ENCODE assay signal across 15 mouse cellular contexts in genomic region chr10:3940596-3940975, GRCm38 (mm10). TPM values are rescaled to one million over a fixed set of nuclear protein-coding genes. Genes with fewer than 3 reads are reported as not detected.
DNase-seq lines count a peak whose midpoint lies in the region; ATAC-seq and TF ChIP-seq lines count a peak whose summit lies in the region.
"Had no signal": no experiment of that assay in that cellular context is flagged by ENCODE, and none has a peak within 500 bp of the region (broad histone marks: within the 10 kb centered on the region; RNA-seq: fewer than 3 reads in every experiment).

No protein-coding gene starts in this region.

- TF ChIP-seq CTCF in heart, postnatal 0 days (IDR thresholded peaks at IDR 0.05; ENCODE audit: low read depth): no peak

- H3K4me2 ChIP-seq in heart, postnatal 0 days (ENCODE audit: low read depth, low read length): no peak overlapping the region
- H3K4me2 ChIP-seq in heart, embryonic 11.5 days: no peak overlapping the region
- H3K4me2 ChIP-seq in lung, embryonic 15.5 days: no peak overlapping the region
- H3K4me2 ChIP-seq in limb, embryonic 15.5 days: no peak overlapping the region
- H3K4me2 ChIP-seq: liver, embryonic 13.5 days had no signal

- WGBS in heart, postnatal 0 days: 89% methylated on average over 6 of the region's 6 CpGs
- 73% methylated on average over 6 of the region's 6 CpGs for WGBS in heart, embryonic 11.5 days (ENCODE audit: insufficient replicate concordance)
- WGBS in lung, embryonic 15.5 days: 72% methylated on average over 6 of the region's 6 CpGs
- WGBS in embryonic facial prominence, embryonic 10.5 days: 83% methylated on average over 6 of the region's 6 CpGs
- WGBS in limb, embryonic 15.5 days: 87% methylated on average over 6 of the region's 6 CpGs

- TF ChIP-seq EP300 in heart, postnatal 0 days (IDR thresholded peaks at IDR 0.05; ENCODE audit: low read depth): no peak

- no peak overlapping the region for H3K4me3 ChIP-seq in heart, postnatal 0 days (ENCODE audit: low read depth, low read length)
- no peak overlapping the region for H3K4me3 ChIP-seq in heart, embryonic 11.5 days (ENCODE audit: low read depth, low read length)
- no peak overlapping the region for H3K4me3 ChIP-seq in lung, embryonic 15.5 days
- H3K4me3 ChIP-seq in embryonic facial prominence, embryonic 10.5 days: no peak overlapping the region
- no peak overlapping the region for H3K4me3 ChIP-seq in limb, embryonic 15.5 days
- H3K4me3 ChIP-seq: liver, embryonic 13.5 days had no signal

- H3K9me3 ChIP-seq in heart, postnatal 0 days (replicated peaks; ENCODE audit: control insufficient read depth, low read length): no peaks in the 10 kb centered on the region
- no peaks in the 10 kb centered on the region for H3K9me3 ChIP-seq in heart, embryonic 11.5 days (replicated peaks; ENCODE audit: control insufficient read depth, low read length)
- H3K9me3 ChIP-seq in lung, embryonic 15.5 days: no peaks in the 10 kb centered on the region
- H3K9me3 ChIP-seq in embryonic facial prominence, embryonic 10.5 days: 0 out of 2 replicates have a peak, but pooled peaks cover 5% of the 10 kb centered on the region
- no peaks in the 10 kb centered on the region for H3K9me3 ChIP-seq in limb, embryonic 15.5 days
- H3K9me3 ChIP-seq: liver, embryonic 13.5 days had no signal

- DNase-seq in heart, postnatal 0 days (ENCODE audit: low spot score): no peak
- no peak for DNase-seq in lung, adult 18-20 months
- DNase-seq in embryonic facial prominence, embryonic 10.5 days (ENCODE audit: low spot score): no peak
- DNase-seq in layer of hippocampus, adult 9-11 months: no peak
- DNase-seq: cerebellum, adult 11 months; cerebellum, postnatal 36 days; gastrocnemius, postnatal 10 days; liver, embryonic 13.5 days; right cerebral cortex, adult 18-20 months; spleen, adult 18-20 months had no signal

- peaks cover 12% of the 10 kb centered on the region for H3K36me3 ChIP-seq in heart, postnatal 0 days (replicated peaks; ENCODE audit: control insufficient read depth, insufficient read depth, low read length)
- no peaks in the 10 kb centered on the region for H3K36me3 ChIP-seq in heart, embryonic 11.5 days (ENCODE audit: control insufficient read depth, insufficient read depth, low read length)
- peaks cover 4% of the 10 kb centered on the region; the same call in 1 of the 2 replicates for H3K36me3 ChIP-seq in lung, embryonic 15.5 days
- peaks cover 17% of the 10 kb centered on the region for H3K36me3 ChIP-seq in embryonic facial prominence, embryonic 10.5 days (replicated peaks)
- H3K36me3 ChIP-seq in limb, embryonic 15.5 days: peaks cover 12% of the 10 kb centered on the region
- H3K36me3 ChIP-seq: liver, embryonic 13.5 days had no signal

- H3K4me1 ChIP-seq in heart, postnatal 0 days (ENCODE audit: control insufficient read depth, insufficient read depth): no peaks in the 10 kb centered on the region
- peaks cover 4% of the 10 kb centered on the region; the same call in 1 of the 2 replicates for H3K4me1 ChIP-seq in heart, embryonic 11.5 days (ENCODE audit: control insufficient read depth, insufficient read depth, low read length)
- peaks cover 15% of the 10 kb centered on the region for H3K4me1 ChIP-seq in lung, embryonic 15.5 days
- H3K4me1 ChIP-seq in embryonic facial prominence, embryonic 10.5 days: peaks cover 28% of the 10 kb centered on the region
- H3K4me1 ChIP-seq in limb, embryonic 15.5 days: peaks cover 4% of the 10 kb centered on the region; the same call in 1 of the 2 replicates
- H3K4me1 ChIP-seq: liver, embryonic 13.5 days had no signal

- no peak overlapping the region for H3K9ac ChIP-seq in heart, postnatal 0 days (replicated peaks; ENCODE audit: low read depth, low read length)
- no peak overlapping the region for H3K9ac ChIP-seq in heart, embryonic 11.5 days (ENCODE audit: low read depth, low read length)
- no peak overlapping the region for H3K9ac ChIP-seq in lung, embryonic 15.5 days
- H3K9ac ChIP-seq in limb, embryonic 15.5 days: no peak overlapping the region
- H3K9ac ChIP-seq: liver, embryonic 13.5 days had no signal

- H3K27me3 ChIP-seq in heart, postnatal 0 days (ENCODE audit: control insufficient read depth, insufficient read depth, low read length): no peaks in the 10 kb centered on the region
- no peaks in the 10 kb centered on the region for H3K27me3 ChIP-seq in heart, embryonic 11.5 days (ENCODE audit: control insufficient read depth, insufficient read depth, low read length)
- H3K27me3 ChIP-seq in lung, embryonic 15.5 days: no peaks in the 10 kb centered on the region
- H3K27me3 ChIP-seq in embryonic facial prominence, embryonic 10.5 days (replicated peaks; ENCODE audit: low read depth, poor library complexity, severe bottlenecking): no peaks in the 10 kb centered on the region
- no peaks in the 10 kb centered on the region for H3K27me3 ChIP-seq in limb, embryonic 15.5 days
- H3K27me3 ChIP-seq: liver, embryonic 13.5 days had no signal

- no peak for ATAC-seq in heart, postnatal 0 days (ENCODE audit: insufficient read depth, low read depth)
- no peak for ATAC-seq in heart, embryonic 11.5 days (replicated peaks; ENCODE audit: insufficient number of reproducible peaks, low FRiP score, low TSS enrichment)
- ATAC-seq in lung, embryonic 15.5 days (ENCODE audit: borderline replicate concordance, extremely low read depth, low FRiP score, low TSS enrichment): no peak
- no peak for ATAC-seq in limb, embryonic 15.5 days (ENCODE audit: insufficient number of reproducible peaks, low FRiP score, low TSS enrichment, low read depth)
- ATAC-seq: activated CD4-positive, CD25-positive, alpha-beta regulatory T cell, adult 4 months; forebrain, embryonic 16.5 days had no signal

- H3K27ac ChIP-seq in heart, postnatal 0 days (ENCODE audit: low read depth): peak overlapping the region; percentile 8; the same call in 1 of the 2 replicates
- H3K27ac ChIP-seq in heart, embryonic 11.5 days (ENCODE audit: low read depth, low read length): no peak overlapping the region
- H3K27ac ChIP-seq in lung, embryonic 15.5 days: peak overlapping the region; percentile 76
- peak overlapping the region; percentile 82 for H3K27ac ChIP-seq in embryonic facial prominence, embryonic 10.5 days (replicated peaks)
- peak overlapping the region; percentile 57; the same call in 1 of the 2 replicates for H3K27ac ChIP-seq in limb, embryonic 15.5 days
- H3K27ac ChIP-seq: liver, embryonic 13.5 days had no signal

RNA-seq across cellular contexts. Expression of gene Mthfd1l, which starts 32.3 kb away (rescaled TPM):
- 2.8 and 7.2 TPM in 2 replicates for total RNA-seq in heart, postnatal 0 days (2014; rRNA removed; ENCODE audit: low replicate concordance)
- 2.3 and 3.0 TPM in 2 replicates for polyA plus RNA-seq in heart, postnatal 0 days (2015; fragmentation: Nextera tagmentation; extraction: Ambion mirVana)
- 17.8 and 18.0 TPM in 2 replicates for polyA plus RNA-seq in heart, embryonic 11.5 days (2014; fragmentation: Nextera tagmentation; extraction: Ambion mirVana)
- 15.5 and 16.1 TPM in 2 replicates for polyA plus RNA-seq in lung, embryonic 15.5 days (2015; fragmentation: Nextera tagmentation; extraction: Ambion mirVana)
- polyA plus RNA-seq in embryonic facial prominence, embryonic 10.5 days (2016; fragmentation: Nextera tagmentation; extraction: Ambion mirVana): 20.4 and 24.5 TPM in 2 replicates
- polyA plus RNA-seq in limb, embryonic 15.5 days (2015; fragmentation: Nextera tagmentation; extraction: Ambion mirVana): 8.3 and 9.0 TPM in 2 replicates
